Mouse (Mus musculus) left cerebral cortex, adult 9 months (tissue): ENCODE data around the gene Axin2.
A peak's percentile ranks its signal among the peaks of the same experiment; 100 is the strongest.
"Not testable (repeated sequence)": the region's sequence is repeated elsewhere in the genome, so short reads cannot be mapped to it uniquely, and the experiment has no call there.

Source experiments
- DNase-seq, 2 experiments: peaks; one replicate each; pipeline ENCODE4 v3.0.0; 2022; ENCODE audit warnings: low spot score in 2 of 2

The Axin2 gene

DNA sequence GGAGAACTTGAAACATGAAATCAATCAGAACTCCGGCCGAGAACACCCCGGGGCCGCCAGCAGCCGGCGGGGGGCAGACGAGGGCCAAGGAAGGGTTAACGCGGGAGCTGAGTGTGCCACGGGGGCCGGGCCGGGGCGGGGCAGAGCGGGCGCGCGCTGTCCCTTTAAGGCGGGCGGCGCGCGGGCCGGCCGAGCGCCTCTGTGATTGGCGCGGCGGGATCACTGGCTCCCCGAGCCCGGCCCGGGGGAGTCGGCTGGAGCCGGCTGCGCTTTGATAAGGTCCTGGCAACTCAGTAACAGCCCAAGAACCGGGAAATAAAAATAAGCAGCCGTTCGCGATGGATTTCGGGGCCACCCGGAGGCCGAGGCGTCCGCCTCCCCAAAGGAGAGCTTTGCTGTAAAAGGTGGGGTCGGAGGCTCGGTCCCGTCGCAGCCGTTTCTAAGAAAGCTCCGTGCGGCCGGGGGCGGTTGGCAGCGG is at the start of gene Axin2:
TSS of gene Axin2 (plus strand) at position 192 of the 478 bp plus-strand sequence.
- DNase-seq, result peak; percentile 68 to 89

- DNase-seq, result not testable (repeated sequence)
Measured at GRCm38 (mm10) chr11:108871284-108871683, 48.9 kb upstream of the Axin2 start.

DNA sequence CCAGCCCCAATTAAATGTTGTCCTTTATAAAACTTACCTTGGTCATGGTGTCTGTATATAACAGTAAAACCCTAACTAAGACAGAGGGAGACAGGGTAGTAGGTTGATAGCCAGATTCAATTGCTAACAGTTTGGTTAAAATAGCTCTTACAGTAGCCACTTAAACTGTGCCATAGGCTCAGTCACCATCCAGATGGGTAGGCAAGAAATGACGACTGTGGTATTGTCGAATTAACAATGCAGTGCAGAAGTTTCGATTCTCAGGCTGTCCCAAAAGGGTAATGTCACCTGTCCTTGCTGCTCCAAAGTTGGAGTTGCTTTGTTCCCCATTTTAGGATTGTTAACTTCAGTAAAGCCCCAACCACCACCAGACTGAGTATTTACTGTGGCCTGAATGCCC is 48.4 kb upstream of the Axin2 start:
- DNase-seq, result no peak

GRCm38 (mm10) chr11:108876633-108877205 is 43.4 kb upstream of the Axin2 start:
- no peak for DNase-seq

- DNase-seq, result no peak
Measured at GRCm38 (mm10) chr11:108877520-108877919, 42.6 kb upstream of the Axin2 start.

DNA sequence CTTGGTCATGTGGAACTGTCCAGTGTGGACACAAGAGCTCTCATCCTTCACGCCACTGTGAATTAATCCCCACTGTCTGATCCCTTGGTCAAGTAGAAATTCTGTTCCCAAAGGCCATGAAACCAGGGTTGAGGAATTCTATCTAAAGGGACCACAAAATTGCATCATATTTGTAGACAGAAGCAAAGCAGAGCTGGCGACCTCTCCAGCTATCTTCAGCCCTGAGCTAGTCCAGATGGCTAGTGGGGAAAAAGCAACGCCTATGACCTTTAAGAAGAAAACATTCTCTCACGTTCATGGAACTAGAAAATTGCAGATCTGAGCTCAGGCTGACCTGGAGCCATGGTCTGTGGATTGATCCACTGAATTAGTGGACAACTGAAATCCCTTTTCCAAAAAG is 39.6 kb upstream of the Axin2 start:
- DNase-seq, result no peak

DNA sequence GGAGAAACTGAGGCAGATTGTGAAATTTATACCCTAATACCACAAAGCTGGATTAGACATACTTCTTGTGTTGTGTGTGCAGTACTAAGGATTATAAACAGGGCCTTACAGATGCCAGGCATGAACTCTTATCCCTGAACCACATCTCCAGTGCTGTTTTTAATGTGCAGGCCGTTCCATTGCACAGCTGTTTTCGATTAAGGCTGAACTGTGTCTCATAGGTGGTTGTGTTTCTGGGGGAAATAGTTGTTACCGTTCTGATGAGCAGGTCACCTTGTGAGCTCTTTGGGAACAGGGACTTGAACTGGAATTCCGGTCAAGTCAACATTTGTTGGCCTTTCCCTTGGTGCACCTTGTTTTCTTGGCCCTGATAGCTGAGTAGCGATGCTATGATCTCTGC is 38.5 kb upstream of the Axin2 start:
- DNase-seq, result no peak

DNA sequence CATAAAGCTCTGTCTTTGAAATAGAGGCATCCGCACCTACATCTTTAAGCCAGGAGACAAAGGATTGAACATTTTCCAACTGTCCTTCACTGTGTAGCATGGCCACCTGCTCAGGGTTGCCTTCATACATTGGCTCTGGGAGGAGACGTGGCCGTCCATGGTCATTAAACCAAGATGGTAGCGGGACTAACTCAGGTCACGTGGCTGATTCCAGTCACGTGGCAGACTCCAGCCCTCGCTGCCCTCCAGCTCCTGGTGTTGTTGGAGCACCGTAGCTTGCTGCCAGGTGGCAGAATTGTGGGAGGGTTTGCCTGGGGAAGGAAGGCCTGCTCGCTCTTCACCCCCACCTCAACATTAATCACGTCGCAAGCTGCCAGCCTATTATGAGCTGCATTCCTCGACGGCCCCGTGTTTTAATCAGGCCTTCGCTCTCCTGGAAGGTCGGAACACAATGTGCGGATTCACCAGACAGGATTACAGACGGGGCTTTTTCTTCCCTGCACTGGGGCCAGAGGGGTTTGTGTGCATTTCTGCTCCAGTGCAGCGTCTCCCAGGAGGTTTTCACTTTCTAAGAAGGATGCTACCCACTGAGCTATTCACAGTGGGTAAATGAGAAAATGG is 34.8 kb upstream of the Axin2 start:
- no peak for DNase-seq

DNA sequence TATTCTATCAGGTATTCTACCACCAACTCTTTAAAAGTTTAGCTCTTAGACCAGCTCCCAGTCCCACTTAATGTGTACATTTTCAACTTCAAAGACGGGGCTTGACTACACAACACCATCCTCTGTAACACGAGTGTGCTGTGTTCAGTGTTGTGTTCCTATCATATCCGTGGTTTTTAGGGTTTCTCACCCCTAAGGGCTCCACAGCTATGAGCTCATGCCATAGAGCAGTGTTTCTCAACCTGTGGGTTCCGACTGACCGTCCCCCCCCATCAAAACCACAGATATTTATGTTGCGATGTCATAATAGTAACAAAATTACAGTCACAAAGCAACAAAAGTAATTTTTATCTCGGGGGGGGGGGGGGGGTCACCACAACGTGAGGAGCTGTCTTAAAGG is 34.1 kb upstream of the Axin2 start:
- no peak for DNase-seq

DNA sequence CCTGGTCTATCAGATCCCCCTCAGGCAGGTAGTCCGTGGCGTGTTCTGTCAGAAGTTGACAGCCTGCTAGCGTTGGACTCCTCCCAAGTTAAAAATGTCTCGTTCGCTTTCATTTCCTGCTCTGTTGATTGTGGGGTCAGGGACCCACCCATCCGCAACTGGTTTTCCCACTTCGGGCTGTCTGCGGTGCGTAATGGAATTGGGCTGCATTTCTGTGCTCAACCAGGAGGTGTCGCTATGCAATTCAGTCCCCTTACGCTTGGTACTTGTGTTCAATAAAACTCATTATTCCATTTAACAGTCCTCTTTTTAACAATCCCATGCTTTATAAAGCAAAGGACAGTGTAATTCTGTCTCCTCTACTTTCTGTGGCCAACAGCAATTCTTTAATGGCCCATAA is 31.0 kb upstream of the Axin2 start:
- peak in 1 of 2 experiments; percentile 30 for DNase-seq

DNA sequence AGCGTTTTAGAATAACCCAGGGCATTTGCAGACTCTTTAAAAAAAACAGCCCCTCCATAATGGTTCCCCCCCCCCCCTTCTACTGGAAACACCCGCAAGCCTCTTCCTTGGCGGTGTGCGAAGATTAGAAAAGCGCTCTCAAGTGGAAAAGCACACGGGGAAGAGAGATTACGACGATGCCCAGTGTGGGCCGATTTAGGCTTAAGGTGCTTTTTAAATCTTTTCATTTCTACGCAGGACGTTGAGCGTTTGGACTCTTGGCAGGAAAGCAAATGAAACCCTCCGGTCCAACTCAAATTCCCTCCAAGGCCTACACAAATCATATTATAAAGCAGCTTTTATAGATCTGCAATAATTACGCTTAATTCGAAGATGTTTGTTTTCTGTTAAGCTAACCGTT is 29.6 kb upstream of the Axin2 start:
- DNase-seq, result no peak

DNA sequence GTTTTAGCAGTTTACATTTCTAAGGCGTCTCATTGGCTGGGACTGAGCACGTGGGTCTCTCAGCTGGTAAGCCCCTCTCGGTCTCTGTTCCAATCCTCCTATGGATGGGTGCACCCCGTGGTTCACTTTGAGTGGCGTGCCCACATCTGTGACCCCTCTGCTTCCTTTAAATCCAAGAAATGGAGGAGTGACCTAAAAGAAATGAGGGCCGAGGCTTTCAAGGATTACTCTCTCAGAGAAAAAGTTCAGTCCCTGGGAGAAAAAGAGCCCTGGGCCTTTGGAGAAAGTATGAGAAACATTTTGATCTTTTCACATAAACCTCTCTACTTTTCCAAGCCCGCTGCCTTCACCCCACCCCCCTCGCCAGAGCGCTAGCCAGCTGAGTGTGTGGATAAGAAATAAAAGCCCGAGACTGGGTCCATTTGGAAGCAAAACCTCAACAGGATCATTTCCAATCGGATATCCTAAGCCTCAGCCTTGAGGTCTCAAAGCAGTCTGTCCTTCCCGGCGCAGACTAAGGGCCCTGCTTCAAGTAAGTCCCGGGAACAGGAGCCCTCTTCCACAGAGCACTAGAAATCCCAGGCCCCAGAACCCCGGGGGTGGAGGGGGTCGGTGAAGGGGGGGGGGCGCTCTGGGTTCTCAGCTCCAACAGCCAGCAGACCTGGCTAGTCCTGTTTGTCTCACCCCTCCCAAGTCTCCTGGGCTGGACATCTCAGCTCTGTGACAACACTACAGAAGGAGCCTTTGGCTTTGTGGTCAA is 28.9 kb upstream of the Axin2 start:
- no peak for DNase-seq

DNA sequence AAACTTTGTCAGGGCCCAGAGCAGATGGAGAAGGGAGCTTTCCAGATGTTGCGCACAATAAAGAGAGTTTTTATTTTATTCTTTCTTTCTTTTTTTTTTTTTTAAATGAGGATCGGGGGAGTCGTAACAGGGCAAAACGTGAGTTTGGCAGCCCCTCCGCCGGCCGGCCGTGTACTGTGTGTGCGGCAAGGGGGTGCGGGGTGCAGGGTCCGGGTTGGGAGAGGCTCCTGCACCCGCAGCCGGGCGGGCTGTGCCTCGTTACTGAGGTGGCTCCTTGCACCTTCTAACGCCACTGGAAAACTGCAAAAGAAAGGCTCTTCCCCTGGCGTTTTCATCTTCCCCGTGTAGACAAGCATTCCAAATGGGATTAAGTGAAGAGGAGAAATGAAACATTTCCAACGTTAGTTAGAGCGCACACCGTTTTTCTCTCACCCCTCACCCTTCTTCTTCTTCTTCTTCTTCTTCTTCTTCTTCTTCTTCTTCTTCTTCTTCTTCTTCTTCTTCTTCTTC is 28.2 kb upstream of the Axin2 start:
- DNase-seq, result no peak

GRCm38 (mm10) chr11:108892406-108892805 is 27.7 kb upstream of the Axin2 start:
- no peak for DNase-seq

- no peak for DNase-seq
Measured at GRCm38 (mm10) chr11:108893232-108893790, 26.8 kb upstream of the Axin2 start.

DNA sequence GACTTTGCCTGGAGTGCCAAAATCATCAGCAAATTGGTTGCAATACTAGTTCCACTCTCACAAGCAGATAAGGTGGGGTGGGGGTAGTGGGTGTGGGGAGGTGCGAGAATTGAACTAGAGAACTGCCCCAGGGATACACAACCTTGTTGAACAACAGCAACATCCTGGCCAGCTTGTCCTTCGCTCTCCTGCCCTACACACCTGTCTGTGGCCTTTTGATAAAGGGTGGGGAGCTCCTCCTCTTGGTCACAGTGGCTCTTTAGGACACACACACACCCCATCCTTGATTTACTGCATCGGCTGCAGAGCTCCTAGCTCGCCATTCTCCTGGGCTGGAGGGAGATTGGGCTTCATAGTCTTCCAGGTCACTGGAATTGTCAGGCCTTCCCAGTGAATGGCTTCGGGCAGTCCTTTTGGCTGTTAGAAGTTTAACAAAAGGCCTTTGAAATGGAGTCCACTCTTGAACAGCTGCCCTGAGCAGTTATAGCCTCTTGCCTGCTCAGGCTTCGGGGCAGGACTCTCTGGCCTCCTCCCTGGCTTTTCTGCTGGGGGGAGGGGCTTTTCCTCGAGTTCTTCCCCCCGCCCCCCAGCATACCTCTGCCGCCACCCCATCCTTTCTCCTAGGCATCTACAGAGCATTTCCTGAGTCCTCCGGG is 26.2 kb upstream of the Axin2 start:
- DNase-seq, result no peak

DNA sequence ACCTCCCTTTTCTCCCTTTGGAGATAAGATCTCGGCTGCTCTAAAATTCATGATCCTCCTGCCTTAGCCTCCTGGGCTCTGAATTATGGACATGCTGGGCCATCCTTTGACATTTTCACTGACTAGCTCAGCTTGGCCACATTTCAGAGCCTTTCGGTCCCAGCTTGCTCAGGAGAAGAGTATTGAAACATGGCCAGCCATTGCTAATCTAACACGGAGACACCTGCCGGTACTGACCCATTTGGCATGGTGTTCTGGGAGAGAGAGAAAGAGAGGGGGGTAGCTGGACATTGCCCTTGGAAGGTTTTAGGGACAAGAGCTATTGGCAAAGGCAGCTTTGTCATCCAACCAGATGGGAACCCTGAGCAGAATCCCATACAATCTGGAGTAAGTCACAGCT is 23.1 kb upstream of the Axin2 start:
- no peak for DNase-seq

GRCm38 (mm10) chr11:108898063-108898462 is 22.1 kb upstream of the Axin2 start:
- no peak for DNase-seq

DNA sequence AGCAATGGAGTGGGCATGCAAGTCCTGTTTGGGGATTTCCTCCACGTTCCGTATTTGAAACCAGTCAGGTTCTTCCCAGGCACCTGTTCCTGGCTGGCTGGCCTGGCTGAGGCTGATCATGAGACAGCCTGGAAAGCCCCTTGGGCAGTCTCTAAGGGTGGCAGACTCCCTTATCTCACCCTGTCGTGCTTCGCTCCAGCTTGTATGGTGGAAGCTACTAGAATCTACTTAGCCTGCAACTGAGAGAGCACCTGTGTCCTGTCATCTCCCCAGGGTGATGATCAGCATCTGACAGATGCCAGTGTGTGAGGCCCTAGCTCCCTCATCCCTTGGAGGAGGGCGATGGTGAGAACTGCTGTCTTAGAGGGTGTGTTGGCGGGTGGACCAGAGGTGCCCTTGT is 21.7 kb upstream of the Axin2 start:
- DNase-seq, result no peak

DNA sequence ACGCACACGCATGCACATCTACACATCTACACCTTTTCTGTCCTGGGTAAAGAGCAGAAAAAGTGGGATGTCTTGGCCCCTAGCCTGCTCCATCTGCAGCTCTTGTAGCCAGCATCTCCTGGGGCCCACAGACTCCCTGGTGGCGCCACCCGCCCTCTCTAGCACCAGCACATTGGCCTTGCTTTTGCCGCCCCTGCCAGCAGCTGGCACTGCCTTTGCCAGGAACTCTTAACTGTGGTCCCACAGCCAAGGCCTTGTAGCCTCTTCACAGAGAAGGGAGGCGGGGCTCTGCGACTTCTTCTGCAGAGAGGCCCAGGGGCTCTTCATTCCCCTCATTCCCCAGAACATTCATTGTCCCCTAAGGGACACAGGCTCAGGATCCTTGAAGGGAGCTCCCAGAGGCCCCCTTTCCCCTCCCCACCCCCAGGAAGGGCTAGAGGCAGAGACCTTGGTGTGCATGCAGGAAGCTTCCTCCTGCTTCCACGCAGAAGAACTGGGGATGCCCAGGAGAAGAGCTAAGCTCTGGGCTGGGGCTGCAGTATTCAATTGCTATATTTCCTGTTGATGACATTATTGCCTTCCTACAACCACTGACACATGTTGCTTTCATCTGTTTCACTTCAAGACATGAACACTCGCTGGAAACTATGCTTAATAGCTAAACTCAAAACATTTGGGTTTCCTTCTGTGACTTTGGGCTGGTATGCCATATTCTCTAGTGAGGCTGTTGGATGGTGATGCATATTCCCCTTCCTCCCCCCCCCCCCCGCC is 19.2 kb upstream of the Axin2 start:
- DNase-seq, result no peak

DNA sequence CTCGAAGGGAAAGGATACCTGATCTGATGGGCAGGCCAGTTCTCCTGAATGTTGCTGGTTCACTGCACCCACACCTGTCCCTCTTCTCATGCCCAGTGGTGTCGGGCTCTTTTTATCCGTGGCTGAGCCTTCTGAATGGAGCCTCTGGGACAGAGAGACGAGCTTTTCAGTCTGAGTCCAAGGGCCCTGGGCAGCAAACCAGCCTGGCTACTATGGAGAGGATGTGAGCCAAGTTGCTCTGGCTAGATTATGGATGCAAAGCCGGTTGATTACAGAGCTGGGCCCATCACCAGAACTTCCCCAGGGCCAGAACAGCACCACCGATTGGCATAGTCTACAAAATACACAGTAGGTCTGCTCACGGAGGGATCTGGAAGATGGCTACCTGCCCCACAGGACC is 18.5 kb upstream of the Axin2 start:
- no peak for DNase-seq
